16 mouse cellular contexts compared by ENCODE assay signal in the genomic region with DNA sequence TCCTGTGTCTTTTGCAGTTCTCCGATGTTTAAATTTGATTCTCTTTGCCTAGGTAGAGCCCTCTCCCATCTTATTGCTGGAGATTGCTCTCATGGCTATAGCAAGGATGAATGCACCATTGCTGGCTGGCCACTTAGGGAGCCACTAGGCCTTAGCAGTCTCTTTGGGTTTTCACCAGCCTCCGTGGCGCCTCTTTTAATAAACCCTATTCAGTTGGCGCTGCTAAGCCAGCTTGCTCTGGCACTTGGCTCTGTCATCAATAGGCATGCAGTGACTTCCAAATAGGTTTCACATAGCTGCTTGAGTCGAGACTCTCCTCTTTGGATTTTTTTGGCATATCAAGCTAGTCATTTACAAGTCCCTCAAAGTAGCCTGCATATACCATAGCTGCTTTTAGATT.
DNase-seq lines count a peak whose midpoint lies in the region; ATAC-seq lines count a peak whose summit lies in the region.
"Had no signal": no experiment of that assay in that cellular context is flagged by ENCODE, and none has a peak within 500 bp of the region (broad histone marks: within the 10 kb centered on the region; RNA-seq: fewer than 3 reads in every experiment).

No protein-coding gene starts in this region.

- no peaks in the 10 kb centered on the region for H3K9me3 ChIP-seq in forebrain, embryonic 14.5 days (replicated peaks; ENCODE audit: control insufficient read depth, low read length)
- H3K9me3 ChIP-seq in forebrain, embryonic 10.5 days = no peaks in the 10 kb centered on the region
- H3K9me3 ChIP-seq: liver, embryonic 13.5 days had no signal

- H3K4me1 ChIP-seq in forebrain, embryonic 14.5 days (ENCODE audit: control insufficient read depth, insufficient read depth, low read length) = no peaks in the 10 kb centered on the region; the same call in 1 of the 2 replicates
- H3K4me1 ChIP-seq in forebrain, embryonic 10.5 days = no peaks in the 10 kb centered on the region
- H3K4me1 ChIP-seq: liver, embryonic 13.5 days; megakaryocyte, embryonic 14.5 days had no signal

- H3K27me3 ChIP-seq in forebrain, embryonic 14.5 days (replicated peaks; ENCODE audit: control insufficient read depth, insufficient read depth, low read length) = no peaks in the 10 kb centered on the region
- H3K27me3 ChIP-seq in forebrain, embryonic 10.5 days (ENCODE audit: poor library complexity, severe bottlenecking) = no peaks in the 10 kb centered on the region
- H3K27me3 ChIP-seq: liver, embryonic 13.5 days; megakaryocyte, embryonic 14.5 days had no signal

- no peak overlapping the region for H3K9ac ChIP-seq in forebrain, embryonic 14.5 days (ENCODE audit: low read length)
- H3K9ac ChIP-seq: liver, embryonic 13.5 days had no signal

- no peak overlapping the region for H3K4me3 ChIP-seq in forebrain, embryonic 14.5 days (ENCODE audit: low read depth, low read length)
- no peak overlapping the region for H3K4me3 ChIP-seq in forebrain, embryonic 10.5 days
- H3K4me3 ChIP-seq: gastrocnemius, adult 2 months; liver, embryonic 13.5 days; megakaryocyte, embryonic 14.5 days had no signal

- H3K36me3 ChIP-seq in forebrain, embryonic 14.5 days (ENCODE audit: control insufficient read depth, insufficient read depth, low read length) = no peaks in the 10 kb centered on the region
- no peaks in the 10 kb centered on the region for H3K36me3 ChIP-seq in forebrain, embryonic 10.5 days (replicated peaks)
- H3K36me3 ChIP-seq: liver, embryonic 13.5 days had no signal

- DNase-seq in forebrain, embryonic 14.5 days (ENCODE audit: low spot score) = peak; percentile 37
- DNase-seq in forebrain, embryonic 10.5 days (ENCODE audit: extremely low spot score, low spot score) = no peak
- DNase-seq in layer of hippocampus, adult 11-12 months (ENCODE audit: low spot score) = peak; percentile 6
- DNase-seq in layer of hippocampus, adult 9-10 months (ENCODE audit: low spot score) = no peak
- peak; percentile 9 for DNase-seq in right cerebral cortex, adult 18-20 months
- no peak for DNase-seq in right cerebral cortex, postnatal 36 days (ENCODE audit: low spot score in 2 of 2)
- DNase-seq: cerebellum, postnatal 36 days; gastrocnemius, adult 2 months; heart, adult 18-20 months; kidney, adult 8-10 months; kidney, postnatal 36 days; liver, embryonic 13.5 days; thymus, adult 18-20 months had no signal

- 65% methylated on average over 5 of the region's 5 CpGs for WGBS in forebrain, embryonic 14.5 days
- 87% methylated on average over 5 of the region's 5 CpGs for WGBS in forebrain, embryonic 10.5 days

- H3K27ac ChIP-seq in forebrain, embryonic 14.5 days (ENCODE audit: low read depth, low read length) = no peak overlapping the region
- H3K27ac ChIP-seq in forebrain, embryonic 10.5 days = no peak overlapping the region
- H3K27ac ChIP-seq: gastrocnemius, adult 2 months; liver, embryonic 13.5 days had no signal

- no peak overlapping the region for H3K4me2 ChIP-seq in forebrain, embryonic 14.5 days (ENCODE audit: low read length)
- H3K4me2 ChIP-seq: liver, embryonic 13.5 days had no signal

- ATAC-seq in forebrain, embryonic 14.5 days = no peak
- no peak for ATAC-seq in monocyte, adult 5-6 weeks (replicated peaks; ENCODE audit: insufficient number of reproducible peaks, low FRiP score, low TSS enrichment, poor library complexity, severe bottlenecking)
- ATAC-seq: lung, postnatal 0 days had no signal

Comparison
In these comparisons a context has a peak if more than half of its experiments do, and no peak if none do; other contexts are left out.
1. DNase-seq: peak in forebrain, embryonic 14.5 days (single experiment), layer of hippocampus, adult 11-12 months (single experiment) and right cerebral cortex, adult 18-20 months (single experiment); none in forebrain, embryonic 10.5 days (single experiment), layer of hippocampus, adult 9-10 months (single experiment) and right cerebral cortex, postnatal 36 days (0 of 2).